In genomic region chr16:38760239-38760638, GRCm38 (mm10) we compare ENCODE assay signal across 15 mouse cellular contexts. TPM values are rescaled to one million over a fixed set of nuclear protein-coding genes. Genes with fewer than 3 reads are reported as not detected.
"Had no signal": no experiment of that assay in that cellular context is flagged by ENCODE, and none has a peak within 500 bp of the region (broad histone marks: within the 10 kb centered on the region; RNA-seq: fewer than 3 reads in every experiment).

No protein-coding gene starts in this region.

- H3K4me1 ChIP-seq: midbrain, embryonic 12.5 days had no signal

- DNase-seq: kidney, postnatal 4 days; lung, postnatal 14 days; retina, postnatal 1 day; right cerebral cortex, postnatal 4 days; spleen, adult 18-20 months had no signal

- H3K4me2 ChIP-seq: liver, embryonic 12.5 days; lung, embryonic 15.5 days; midbrain, embryonic 12.5 days; neural tube, embryonic 13.5 days had no signal

- H3K9ac ChIP-seq: liver, embryonic 12.5 days; lung, embryonic 15.5 days; midbrain, embryonic 12.5 days; neural tube, embryonic 13.5 days had no signal

- H3K27me3 ChIP-seq: lung, embryonic 15.5 days; midbrain, embryonic 12.5 days; neural tube, embryonic 13.5 days had no signal

- H3K9me3 ChIP-seq: limb, embryonic 10.5 days; liver, embryonic 12.5 days; lung, embryonic 15.5 days; midbrain, embryonic 12.5 days; neural tube, embryonic 13.5 days had no signal

- H3K4me3 ChIP-seq: left cerebral cortex, adult 2 months; limb, embryonic 10.5 days; liver, embryonic 12.5 days; lung, embryonic 15.5 days; midbrain, embryonic 12.5 days; neural tube, embryonic 13.5 days had no signal

- H3K27ac ChIP-seq: left cerebral cortex, adult 2 months; limb, embryonic 10.5 days; liver, embryonic 12.5 days; lung, embryonic 15.5 days; midbrain, embryonic 12.5 days; neural tube, embryonic 13.5 days had no signal

- ATAC-seq: inflammation-experienced regulatory T-cells, adult 6 months; intestine, postnatal 0 days; liver, embryonic 12.5 days; midbrain, embryonic 16.5 days had no signal

RNA-seq across cellular contexts. Expression of gene Upk1b, which starts 39.9 kb away (rescaled TPM):
- total RNA-seq: megakaryocyte-erythroid progenitor cell, adult 5-6 weeks had no signal
- polyA plus RNA-seq: inflammation-experienced regulatory T-cells, adult 6 months had no signal
